Mouse (Mus musculus) lung, postnatal 0 days (tissue): ENCODE measurements around the gene Hdac11. TPM values are rescaled to one million over a fixed set of nuclear protein-coding genes. Genes with fewer than 3 reads are reported as not detected.

Experiments
- ATAC-seq: fragments of 200-750 bp; cut with Nextera tagmentation; 2 replicates; pipeline ENCODE4 v1.8.0; 2017; ENCODE audit warnings: moderate library complexity
- DNase-seq: peaks from one replicate; pipeline ENCODE4 v3.0.0-alpha.2; 2016; ENCODE audit warnings: low spot score
- H3K27ac ChIP-seq: fragments of 300-500 bp; sonication (generic); 2 replicates; pipeline ENCODE4 v1.5.1; 2014; ENCODE audit warnings: antibody characterized with exemption, mild to moderate bottlenecking, low read length, mixed read lengths
- H3K27me3 ChIP-seq: fragments of 300-500 bp; sonication (generic); replicated peaks from 2 replicates; pipeline ENCODE4 v1.6.1; 2014; ENCODE audit warnings: low read length, mixed read lengths; ENCODE audit not compliant: insufficient read depth
- H3K36me3 ChIP-seq: fragments of 300-500 bp; sonication (generic); 2 replicates; pipeline ENCODE4 v1.6.1; 2014; ENCODE audit warnings: low read length, mixed read lengths; ENCODE audit not compliant: insufficient read depth
- H3K4me1 ChIP-seq: fragments of 300-500 bp; sonication (generic); 2 replicates; pipeline ENCODE4 v1.6.1; 2014; ENCODE audit warnings: antibody characterized with exemption, low read depth, low read length, mixed read lengths; ENCODE audit not compliant: insufficient read depth
- H3K4me2 ChIP-seq: fragments of 300-500 bp; sonication (generic); replicated peaks from 2 replicates; pipeline ENCODE4 v1.6.1; 2014; ENCODE audit warnings: low read depth, mild to moderate bottlenecking, low read length, moderate library complexity, mixed read lengths
- H3K4me3 ChIP-seq: fragments of 300-500 bp; sonication (generic); 2 replicates; pipeline ENCODE4 v1.5.1; 2014; ENCODE audit warnings: low read depth, low read length
- H3K9ac ChIP-seq: fragments of 300-500 bp; sonication (generic); replicated peaks from 2 replicates; pipeline ENCODE4 v1.6.1; 2014; ENCODE audit warnings: low read depth, mild to moderate bottlenecking
- H3K9me3 ChIP-seq: fragments of 300-500 bp; sonication (generic); 2 replicates; pipeline ENCODE4 v1.6.1; 2016; ENCODE audit warnings: low read length, mixed read lengths
- CTCF ChIP-seq: IDR thresholded peaks from 2 replicates; pipeline ENCODE4 v1.5.1; 2016; ENCODE audit warnings: antibody characterized with exemption, mild to moderate bottlenecking
- EP300 ChIP-seq: IDR thresholded peaks from 2 replicates; pipeline ENCODE4 v1.6.1; 2016; ENCODE audit warnings: antibody characterized with exemption, mild to moderate bottlenecking, control low read depth
- WGBS: fragments of 180-500 bp; shearing (Covaris S2); extraction: QIAGEN DNeasy Blood & Tissue Kit; methylation state at CpG from one replicate; pipeline ENCODE4 v1.1.7; 2014; 5-methylcytosine and 5-hydroxymethylcytosine counted together
- polyA plus RNA-seq: library from polyadenylated mRNA; unstranded; fragments of >200 nt; fragmentation: Nextera tagmentation; extraction: Ambion mirVana; gene quantifications from 2 replicates; pipeline ENCODE4 v1.2.1, GENCODE M21; 2015

Hdac11 gene
- polyA plus RNA-seq, 1 experiment from 2014 or later = 3.8 TPM

- Histone ChIP-seq H3K9me3 (no peaks in the 10 kb centered on the region), H3K27me3 (no peaks in the 10 kb centered on the region), H3K4me2 (no peak overlapping the region), H3K4me3 (no peak overlapping the region), H3K27ac (no peak overlapping the region), H3K4me1 (no peaks in the 10 kb centered on the region), H3K36me3 (0 out of 2 replicates have a peak, but pooled peaks cover 4% of the 10 kb centered on the region), H3K9ac (no peak overlapping the region)
- DNase-seq = no peak
- 51% methylated on average over 2 of the region's 2 CpGs for WGBS
- ATAC-seq = no peak
- TF ChIP-seq EP300 (no peak), CTCF (no peak)
These were observed 15.9 kb downstream of the Hdac11 start for GRCm38 (mm10) chr6:91172381-91172780.

DNA sequence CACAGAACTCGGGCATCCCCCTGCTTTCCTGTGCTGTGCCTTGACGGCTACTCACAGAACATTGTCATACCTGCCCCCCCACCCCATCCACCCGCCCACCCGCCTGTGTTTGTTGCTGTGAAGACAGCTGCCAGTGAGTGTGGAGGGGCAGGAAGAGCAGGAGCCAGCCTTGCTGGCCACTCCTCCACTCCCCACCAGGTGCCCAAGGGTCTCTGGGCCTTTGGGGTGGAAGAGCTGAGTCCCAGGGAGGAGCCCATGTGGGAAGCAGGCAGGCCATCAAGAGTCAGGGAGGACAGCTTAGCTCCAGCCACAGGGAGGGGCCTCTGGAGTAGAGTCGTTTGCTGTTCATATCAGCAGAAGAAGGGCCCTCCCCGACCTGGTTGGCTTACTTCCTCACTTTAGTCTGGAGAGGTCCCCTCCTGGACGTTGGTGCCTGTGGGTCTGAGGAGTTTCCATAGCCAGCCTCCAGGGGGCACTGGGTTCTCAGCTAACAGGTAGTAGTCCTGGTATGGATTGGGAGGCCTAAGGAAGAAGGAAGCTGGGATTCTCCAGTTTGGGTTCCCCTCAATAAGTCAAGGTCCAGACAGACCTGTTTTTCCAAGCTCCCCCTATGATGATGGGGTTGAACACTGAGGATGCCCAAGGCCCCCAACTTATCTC lies 16.9 kb downstream of the Hdac11 start:
- Histone ChIP-seq H3K4me1 (no peaks in the 10 kb centered on the region), H3K36me3 (0 out of 2 replicates have a peak, but pooled peaks cover 4% of the 10 kb centered on the region)
- ATAC-seq = peak; percentile 70

GRCm38 (mm10) chr6:91174211-91174610 lies 17.7 kb downstream of the Hdac11 start:
- H3K27me3 ChIP-seq = no peaks in the 10 kb centered on the region
- no peaks in the 10 kb centered on the region for H3K4me1 ChIP-seq
- no peak overlapping the region for H3K4me2 ChIP-seq
- H3K27ac ChIP-seq = no peak overlapping the region
- TF ChIP-seq EP300 (no peak), CTCF (peak; percentile 22)
- no peak overlapping the region for H3K9ac ChIP-seq
- H3K9me3 ChIP-seq = no peaks in the 10 kb centered on the region
- peak; percentile 25 for ATAC-seq
- H3K4me3 ChIP-seq = no peak overlapping the region
- H3K36me3 ChIP-seq = 0 out of 2 replicates have a peak, but pooled peaks cover 4% of the 10 kb centered on the region
- 80% methylated on average over 3 of the region's 3 CpGs for WGBS
- DNase-seq = peak; percentile 5

More for the DNA sequence above, 16.9 kb downstream of the Hdac11 start:
- Histone ChIP-seq H3K9me3 (no peaks in the 10 kb centered on the region), H3K27ac (no peak overlapping the region), H3K4me2 (no peak overlapping the region), H3K4me3 (no peak overlapping the region), H3K9ac (no peak overlapping the region), H3K27me3 (no peaks in the 10 kb centered on the region)
- peak; percentile 68 for DNase-seq
- TF ChIP-seq EP300 = no peak
- TF ChIP-seq CTCF = peak; percentile 77
- WGBS = 42% methylated on average over 7 of the region's 7 CpGs

- Histone ChIP-seq H3K27ac (no peak overlapping the region), H3K4me2 (no peak overlapping the region), H3K9me3 (no peaks in the 10 kb centered on the region), H3K4me3 (no peak overlapping the region), H3K9ac (no peak overlapping the region), H3K36me3 (no peaks in the 10 kb centered on the region), H3K27me3 (no peaks in the 10 kb centered on the region), H3K4me1 (no peaks in the 10 kb centered on the region)
- no peak for TF ChIP-seq EP300
- no peak for TF ChIP-seq CTCF
- 44% methylated on average over 9 of the region's 9 CpGs for WGBS
- DNase-seq (no peak), ATAC-seq (no peak)
These were observed 24.3 kb downstream of the Hdac11 start for GRCm38 (mm10) chr6:91180767-91181171.

- 75% methylated on average over 2 of the region's 2 CpGs for WGBS
- DNase-seq = no peak
- ATAC-seq = no peak; the same call in 1 of the 2 replicates
- no peaks in the 10 kb centered on the region for H3K36me3 ChIP-seq
- no peak overlapping the region for H3K27ac ChIP-seq
- TF ChIP-seq EP300 = no peak
- TF ChIP-seq CTCF = no peak
- no peak overlapping the region for H3K4me3 ChIP-seq
- no peaks in the 10 kb centered on the region for H3K27me3 ChIP-seq
- H3K9ac ChIP-seq = no peak overlapping the region
- no peak overlapping the region for H3K4me2 ChIP-seq
- H3K4me1 ChIP-seq = no peaks in the 10 kb centered on the region
- no peaks in the 10 kb centered on the region for H3K9me3 ChIP-seq
These were observed 24.9 kb downstream of the Hdac11 start for GRCm38 (mm10) chr6:91181320-91181719.

- Histone ChIP-seq H3K4me2 (no peak overlapping the region), H3K9ac (no peak overlapping the region), H3K4me1 (no peaks in the 10 kb centered on the region), H3K27me3 (no peaks in the 10 kb centered on the region), H3K4me3 (no peak overlapping the region), H3K27ac (no peak overlapping the region), H3K36me3 (no peaks in the 10 kb centered on the region), H3K9me3 (no peaks in the 10 kb centered on the region)
- no peak for TF ChIP-seq EP300
- no peak for TF ChIP-seq CTCF
- DNase-seq (no peak), ATAC-seq (no peak)
- WGBS = 62% methylated on average over 4 of the region's 4 CpGs
These were observed 25.6 kb downstream of the Hdac11 start for GRCm38 (mm10) chr6:91182075-91182490.
